Mouse (Mus musculus) hindbrain, postnatal 0 days (tissue): Measurements from ENCODE around the gene Armc10. TPM values are rescaled to one million over a fixed set of nuclear protein-coding genes. Genes with fewer than 3 reads are reported as not detected.
"Not testable (repeated sequence)": the region's sequence is repeated elsewhere in the genome, so short reads cannot be mapped to it uniquely, and the experiment has no call there.

Experiments
- ATAC-seq: fragments of 200-750 bp; cut with Nextera tagmentation; 2 replicates; pipeline ENCODE4 v1.8.0; 2017; ENCODE audit warnings: mild to moderate bottlenecking, moderate TSS enrichment, moderate library complexity
- DNase-seq: peaks from one replicate; pipeline ENCODE4 v3.0.0-alpha.2; 2015; ENCODE audit warnings: low spot score
- H3K27ac ChIP-seq: fragments of 300-500 bp; sonication (generic); 2 replicates; pipeline ENCODE4 v1.5.1; 2014; ENCODE audit warnings: mild to moderate bottlenecking
- H3K27me3 ChIP-seq: fragments of 300-500 bp; sonication (generic); 2 replicates; pipeline ENCODE4 v1.6.1; 2014; ENCODE audit warnings: low read length, mixed read lengths; ENCODE audit not compliant: insufficient read depth
- H3K36me3 ChIP-seq: fragments of 300-500 bp; sonication (generic); 2 replicates; pipeline ENCODE4 v1.6.1; 2014; ENCODE audit warnings: low read length, mixed read lengths; ENCODE audit not compliant: insufficient read depth
- H3K4me1 ChIP-seq: fragments of 300-500 bp; sonication (generic); 2 replicates; pipeline ENCODE4 v1.6.1; 2014; ENCODE audit warnings: antibody characterized with exemption, low read length, mixed read lengths; ENCODE audit not compliant: insufficient read depth
- H3K4me2 ChIP-seq: fragments of 300-500 bp; sonication (generic); 2 replicates; pipeline ENCODE4 v1.6.1; 2014; ENCODE audit warnings: low read depth, mild to moderate bottlenecking, low read length, moderate library complexity, mixed read lengths
- H3K4me3 ChIP-seq: fragments of 300-500 bp; sonication (generic); 2 replicates; pipeline ENCODE4 v1.5.1; 2014; ENCODE audit warnings: low read length
- H3K9ac ChIP-seq: fragments of 300-500 bp; sonication (generic); replicated peaks from 2 replicates; pipeline ENCODE4 v1.6.1; 2014; ENCODE audit warnings: mild to moderate bottlenecking, low read length, moderate library complexity, mixed read lengths
- H3K9me3 ChIP-seq: fragments of 300-500 bp; sonication (generic); 2 replicates; pipeline ENCODE4 v1.6.1; 2016; ENCODE audit warnings: low read length, mixed read lengths
- CTCF ChIP-seq: IDR thresholded peaks from 2 replicates; pipeline ENCODE4 v1.5.1; 2016; ENCODE audit warnings: antibody characterized with exemption, control low read depth, low read depth
- WGBS: fragments of 180-500 bp; shearing (Covaris S2); extraction: QIAGEN DNeasy Blood & Tissue Kit; methylation state at CpG from one replicate; pipeline ENCODE4 v1.1.7; 2014; 5-methylcytosine and 5-hydroxymethylcytosine counted together
- polyA plus RNA-seq: library from polyadenylated mRNA; unstranded; fragments of >200 nt; fragmentation: Nextera tagmentation; extraction: Ambion mirVana; gene quantifications from 2 replicates; pipeline ENCODE4 v1.2.1, GENCODE M21; 2015
- total RNA-seq: library from RNA; depleted of rRNA; stranded (reverse); fragments of >200 nt; gene quantifications from 2 replicates; pipeline ENCODE4 v1.2.3, GENCODE M21; 2014; rRNA removed

Gene Armc10
- total and polyA plus RNA-seq, 2 experiments from 2014 or later, result 32.8 to 78.7 TPM

DNA sequence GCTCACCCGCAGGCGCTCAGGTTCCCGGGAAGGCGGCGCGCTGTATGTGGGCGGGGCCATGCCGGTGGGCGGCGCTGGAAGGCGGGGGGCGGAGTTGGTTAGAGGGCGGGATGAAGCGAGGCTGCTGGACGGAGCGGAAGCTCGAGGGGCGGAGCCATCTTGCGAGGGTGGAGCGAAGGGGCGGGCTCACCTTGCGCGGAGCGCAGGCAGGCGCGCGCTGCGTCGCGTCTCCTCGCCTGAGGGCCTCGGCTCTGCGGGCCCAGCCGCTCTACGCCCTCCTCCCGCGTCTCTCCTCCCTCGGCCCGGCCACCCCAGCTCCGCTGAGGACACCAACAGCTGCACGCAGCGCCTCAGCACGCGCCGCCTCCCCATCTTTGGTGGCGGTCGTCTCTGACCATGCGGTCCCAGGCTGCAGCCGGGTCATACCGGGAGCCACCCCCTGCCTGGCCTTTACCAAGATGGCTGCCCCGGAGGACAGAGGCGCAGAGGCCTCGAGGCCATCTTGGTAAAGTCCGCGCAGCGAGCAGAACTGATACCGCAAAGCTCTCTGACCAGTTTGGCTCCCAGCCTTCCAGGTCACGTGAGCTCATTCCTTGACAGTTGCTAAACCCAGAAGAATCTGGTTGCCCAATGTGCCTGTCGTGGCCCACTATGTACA lies 55.9 kb downstream of the Armc10 start, which contains the start of gene Napepld:
Napepld (minus strand) TSS at position 46 of the 658 bp plus-strand sequence.
- peak within 1 kb of the TSS; percentile 64 for H3K9ac ChIP-seq
- H3K27ac ChIP-seq, result peak within 1 kb of the TSS; percentile 92
- H3K27me3 ChIP-seq, result no peaks in the 10 kb centered on the region
- no peaks in the 10 kb centered on the region for H3K36me3 ChIP-seq
- DNase-seq (peak; percentile 99), ATAC-seq (peak; percentile 99)
- TF ChIP-seq CTCF, result no peak
- WGBS, result under 1% methylated on average over 47 of the region's 59 CpGs
- H3K4me1 ChIP-seq, result no peaks in the 10 kb centered on the region
- peak within 1 kb of the TSS; percentile 51 for H3K4me3 ChIP-seq
- no peaks in the 10 kb centered on the region for H3K9me3 ChIP-seq
- H3K4me2 ChIP-seq, result peak within 1 kb of the TSS; percentile 70

DNA sequence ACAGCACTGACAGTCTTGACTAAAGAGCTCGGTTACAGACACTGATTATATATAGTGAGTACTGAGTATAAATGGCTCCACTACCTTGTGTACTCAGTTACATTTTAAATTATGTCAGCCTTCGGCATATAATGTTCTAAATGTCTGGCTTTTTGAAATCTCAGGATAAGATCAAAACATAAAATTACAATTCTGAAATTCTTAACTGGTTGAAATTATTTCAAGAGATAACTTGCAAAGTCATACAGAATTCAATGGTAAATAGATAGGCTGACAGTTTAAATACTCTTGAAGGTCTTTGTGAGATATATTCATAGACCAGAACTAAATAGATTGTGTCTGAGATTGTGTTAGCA lies 56.4 kb downstream of the Armc10 start:
- DNase-seq (no peak), ATAC-seq (no peak)
- Histone ChIP-seq H3K27me3 (no peaks in the 10 kb centered on the region), H3K9me3 (no peaks in the 10 kb centered on the region), H3K4me1 (no peaks in the 10 kb centered on the region), H3K4me2 (peak overlapping the region; percentile 70), H3K36me3 (no peaks in the 10 kb centered on the region), H3K4me3 (peak overlapping the region; percentile 51), H3K27ac (peak overlapping the region; percentile 92), H3K9ac (peak overlapping the region; percentile 64)
- 44% methylated on average over 2 of the region's 2 CpGs for WGBS
- no peak for TF ChIP-seq CTCF

DNA sequence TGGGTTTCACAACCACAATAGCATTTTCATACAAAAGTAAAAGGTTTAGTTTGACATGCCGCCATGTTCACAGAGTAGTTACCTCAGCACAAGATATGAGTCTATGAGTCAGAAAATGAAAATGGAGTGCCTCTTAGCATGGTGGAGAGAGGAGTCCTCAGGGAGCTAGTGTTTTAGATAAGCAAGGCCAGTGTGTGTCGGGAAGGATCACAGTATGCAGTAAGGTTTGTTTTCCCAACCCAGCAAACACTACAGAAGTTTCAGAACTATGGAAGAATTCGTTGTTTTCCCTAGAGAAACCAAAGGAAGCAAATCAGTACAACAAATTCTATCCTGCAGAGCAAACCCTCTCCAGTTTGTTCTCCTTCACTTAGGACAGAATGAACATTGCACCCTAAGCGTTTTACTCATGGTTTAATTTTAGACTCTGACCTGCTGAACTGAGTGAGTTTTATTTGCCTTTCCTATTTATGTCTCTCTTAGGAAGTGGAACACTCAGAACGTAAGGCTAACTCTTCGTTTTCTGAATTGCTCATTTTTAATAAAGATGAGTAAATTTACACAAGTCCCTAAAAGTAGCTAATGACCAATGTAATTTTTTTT lies 57.4 kb downstream of the Armc10 start:
- ATAC-seq (no peak), DNase-seq (no peak)
- H3K4me2 ChIP-seq, result no peak overlapping the region
- no peaks in the 10 kb centered on the region for H3K9me3 ChIP-seq
- H3K4me3 ChIP-seq, result no peak overlapping the region
- WGBS, result 82% methylated on average over 6 of the region's 6 CpGs
- H3K27me3 ChIP-seq, result no peaks in the 10 kb centered on the region
- no peak overlapping the region for H3K9ac ChIP-seq
- no peaks in the 10 kb centered on the region for H3K4me1 ChIP-seq
- H3K36me3 ChIP-seq, result no peaks in the 10 kb centered on the region
- no peak overlapping the region for H3K27ac ChIP-seq
- TF ChIP-seq CTCF, result no peak

DNA sequence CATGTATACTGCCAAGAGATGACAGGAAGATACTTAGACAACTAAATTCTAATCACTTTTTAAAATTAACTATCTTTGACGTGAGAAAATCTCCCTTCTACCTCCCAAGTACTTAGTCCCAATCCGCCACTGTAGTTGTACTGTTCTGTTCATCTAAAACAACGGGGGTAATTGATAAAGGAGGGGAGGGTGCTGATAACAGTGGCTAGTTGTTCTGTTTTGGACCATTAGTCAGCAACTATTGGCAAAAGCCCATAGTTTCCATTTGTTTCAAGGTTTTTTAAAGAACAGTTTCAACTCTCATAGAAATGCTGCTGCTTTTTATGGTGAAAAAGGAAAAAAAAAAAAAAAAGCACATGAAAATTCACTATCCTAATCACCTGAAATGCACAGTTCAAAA lies 58.1 kb downstream of the Armc10 start:
- no peak overlapping the region for H3K9ac ChIP-seq
- no peaks in the 10 kb centered on the region for H3K9me3 ChIP-seq
- H3K4me3 ChIP-seq, result no peak overlapping the region
- no peaks in the 10 kb centered on the region for H3K36me3 ChIP-seq
- no peaks in the 10 kb centered on the region for H3K27me3 ChIP-seq
- DNase-seq (no peak), ATAC-seq (no peak)
- H3K4me2 ChIP-seq, result no peak overlapping the region
- H3K4me1 ChIP-seq, result no peaks in the 10 kb centered on the region
- H3K27ac ChIP-seq, result no peak overlapping the region
- TF ChIP-seq CTCF, result no peak
- WGBS, result 87% methylated on average over 3 of the region's 3 CpGs

DNA sequence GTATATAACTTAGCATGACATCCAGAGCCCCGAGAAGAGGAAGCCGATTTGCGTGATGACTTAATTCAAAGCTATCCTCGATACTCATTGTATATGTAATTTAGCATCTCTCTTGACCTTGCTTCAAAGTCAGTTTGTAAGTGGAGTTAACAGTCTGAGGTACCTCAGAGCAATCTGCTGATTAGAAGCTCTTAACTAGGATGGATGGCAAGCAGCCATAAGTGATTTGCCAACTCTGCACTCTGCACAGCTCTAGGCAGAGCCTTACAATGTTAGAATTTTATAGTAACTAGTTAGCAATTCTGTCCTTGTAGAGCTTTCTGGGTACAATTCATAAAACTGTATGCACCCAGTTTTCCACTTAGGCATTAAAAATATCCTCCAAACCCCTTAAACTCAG lies 60.9 kb downstream of the Armc10 start:
- H3K36me3 ChIP-seq, result no peaks in the 10 kb centered on the region
- H3K4me3 ChIP-seq, result no peak overlapping the region
- H3K4me2 ChIP-seq, result no peak overlapping the region
- no peaks in the 10 kb centered on the region for H3K9me3 ChIP-seq
- no peak overlapping the region for H3K27ac ChIP-seq
- peak; percentile 8 for DNase-seq
- no peak for TF ChIP-seq CTCF
- WGBS, result 90% methylated on average over 4 of the region's 4 CpGs
- H3K4me1 ChIP-seq, result no peaks in the 10 kb centered on the region
- ATAC-seq, result no peak
- no peaks in the 10 kb centered on the region for H3K27me3 ChIP-seq
- H3K9ac ChIP-seq, result no peak overlapping the region

DNA sequence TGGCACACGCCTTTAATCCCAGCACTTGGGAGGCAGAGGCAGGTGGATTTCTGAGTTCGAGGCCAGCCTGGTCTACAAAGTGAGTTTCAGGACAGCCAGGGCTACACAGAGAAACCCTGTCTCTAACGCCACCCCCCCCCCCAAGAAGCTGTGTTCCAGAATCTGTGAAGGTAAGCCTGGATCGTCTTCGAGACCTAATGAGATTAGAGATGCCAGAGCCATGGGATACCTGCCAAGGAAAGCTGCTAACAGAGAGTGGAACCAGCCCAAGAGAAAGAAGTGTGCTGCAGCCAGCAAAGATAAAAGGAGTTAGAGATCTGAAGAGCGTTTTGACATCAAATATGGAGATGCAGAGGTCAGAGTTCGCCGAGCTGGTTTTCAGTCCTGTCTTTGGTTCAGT lies 62.4 kb downstream of the Armc10 start:
- WGBS, result 81% methylated on average over 8 of the region's 8 CpGs
- not testable (repeated sequence) for H3K27ac ChIP-seq, H3K4me2 ChIP-seq, H3K4me3 ChIP-seq, H3K36me3 ChIP-seq, DNase-seq, H3K9ac ChIP-seq, ATAC-seq, H3K9me3 ChIP-seq, H3K27me3 ChIP-seq, H3K4me1 ChIP-seq

Other genes with a start within 250 kb of the Armc10 start
- gene Ccdc146, start 221.1 kb upstream of the Armc10 start, total RNA-seq, result 0.14 and 0.37 TPM in 2 replicates
- 0.66 and 1.2 TPM in 2 replicates for gene Ccdc146, start 221.1 kb upstream of the Armc10 start, polyA plus RNA-seq
- 11.8 and 13.2 TPM in 2 replicates for gene Fam185a, start 220.9 kb upstream of the Armc10 start, total RNA-seq
- 8.9 and 9.6 TPM in 2 replicates for gene Fam185a, start 220.9 kb upstream of the Armc10 start, polyA plus RNA-seq
- 1.9 and 2.9 TPM in 2 replicates for gene Lrrc17, start 102.3 kb upstream of the Armc10 start, total RNA-seq
- 3.3 and 3.9 TPM in 2 replicates for gene Lrrc17, start 102.3 kb upstream of the Armc10 start, polyA plus RNA-seq
- gene Fbxl13, start 179 bp upstream of the Armc10 start, total RNA-seq, result 0.16 and 0.25 TPM in 2 replicates
- gene Fbxl13, start 179 bp upstream of the Armc10 start, polyA plus RNA-seq, result 0.16 and 0.23 TPM in 2 replicates
- gene Napepld, start 55.6 kb downstream of the Armc10 start, total RNA-seq, result 3.9 and 4.2 TPM in 2 replicates
- gene Napepld, start 55.6 kb downstream of the Armc10 start, polyA plus RNA-seq, result 1.4 and 1.5 TPM in 2 replicates
- gene Pmpcb, start 91.3 kb downstream of the Armc10 start, total RNA-seq, result 58.9 and 128 TPM in 2 replicates
- 64.9 and 65.2 TPM in 2 replicates for gene Pmpcb, start 91.3 kb downstream of the Armc10 start, polyA plus RNA-seq
- gene Dnajc2, start 139.4 kb downstream of the Armc10 start, total RNA-seq, result 14.5 and 20.0 TPM in 2 replicates
- 69.8 and 70.7 TPM in 2 replicates for gene Dnajc2, start 139.4 kb downstream of the Armc10 start, polyA plus RNA-seq
- 28.3 and 36.9 TPM in 2 replicates for gene Psmc2, start 139.5 kb downstream of the Armc10 start, total RNA-seq
- gene Psmc2, start 139.5 kb downstream of the Armc10 start, polyA plus RNA-seq, result 185 and 186 TPM in 2 replicates
- 0.84 and 1.5 TPM in 2 replicates for gene Slc26a5, start 219.8 kb downstream of the Armc10 start, total RNA-seq
- gene Slc26a5, start 219.8 kb downstream of the Armc10 start, polyA plus RNA-seq, result 0.30 and 1.0 TPM in 2 replicates